Mouse (Mus musculus): Measurements from ENCODE around the gene Gm13287. TPM values are rescaled to one million over a fixed set of nuclear protein-coding genes. Genes with fewer than 3 reads are reported as not detected.
A peak's percentile ranks its signal among the peaks of the same experiment; 100 is the strongest.
"Not testable (repeated sequence)": the region's sequence is repeated elsewhere in the genome, so short reads cannot be mapped to it uniquely, and the experiment has no call there.

Gm13287 gene
- total and polyA plus RNA-seq, 3 experiments: not detected

GRCm38 (mm10) chr4:88779550-88779949 lies 23.5 kb upstream of the Gm13287 start, which contains the start of gene Gm13272:
Gene Gm13272, plus strand, starts transcription at chr4:88779850.
- H3K4me2 ChIP-seq (ENCODE audit: insufficient read depth, low read depth, poor library complexity, severe bottlenecking); dilution Hi-C loops (cut with MboI; ENCODE audit: extremely low pct_ligation_motif_present, extremely low pct_unique_long_range_greater_than_20kb, low sequenced_read_pairs); H3K79me2 ChIP-seq (replicated peaks; ENCODE audit: control insufficient read depth, extremely low read depth, insufficient read depth, poor library complexity, severe bottlenecking): not testable (repeated sequence)

GRCm38 (mm10) chr4:88780320-88780719 lies 22.7 kb upstream of the Gm13287 start:
- H3K79me2 ChIP-seq (replicated peaks; ENCODE audit: control insufficient read depth, extremely low read depth, insufficient read depth, poor library complexity, severe bottlenecking); in situ Hi-C loops (cut with MboI; ENCODE audit: low pct_ligation_motif_present, low pct_unique_long_range_greater_than_20kb, low sequenced_read_pairs); H3K9me3 ChIP-seq (replicated peaks; ENCODE audit: low read length); H3K4me2 ChIP-seq (ENCODE audit: insufficient read depth, low read depth, poor library complexity, severe bottlenecking); H3K4me1 ChIP-seq (ENCODE audit: control insufficient read depth in 1 of 2, insufficient read depth in 2 of 2); H3K4me3 ChIP-seq (replicated peaks in 1 of 3; ENCODE audit: low read depth in 2 of 3, low read length in 2 of 3, poor library complexity in 1 of 3); H3K27me3 ChIP-seq (replicated peaks); dilution Hi-C loops (cut with MboI; ENCODE audit: extremely low pct_ligation_motif_present, extremely low pct_unique_long_range_greater_than_20kb, low sequenced_read_pairs); H3K27ac ChIP-seq (ENCODE audit: insufficient read depth, low read depth); H3K36me3 ChIP-seq (replicated peaks in 1 of 2; ENCODE audit: control insufficient read depth in 1 of 2, insufficient read depth in 1 of 2, low read length in 1 of 2); DNase-seq (ENCODE audit: extremely low read depth); H3K9ac ChIP-seq (ENCODE audit: insufficient read depth, low read depth): not testable (repeated sequence)

More at GRCm38 (mm10) chr4:88779550-88779949, 23.5 kb upstream of the Gm13287 start, which contains the start of gene Gm13272:
- H3K27ac ChIP-seq (ENCODE audit: insufficient read depth, low read depth); H3K4me3 ChIP-seq (replicated peaks in 1 of 3; ENCODE audit: low read depth in 2 of 3, low read length in 2 of 3, poor library complexity in 1 of 3); H3K36me3 ChIP-seq (replicated peaks in 1 of 2; ENCODE audit: control insufficient read depth in 1 of 2, insufficient read depth in 1 of 2, low read length in 1 of 2); H3K9me3 ChIP-seq (replicated peaks; ENCODE audit: low read length); in situ Hi-C loops (cut with MboI; ENCODE audit: low pct_ligation_motif_present, low pct_unique_long_range_greater_than_20kb, low sequenced_read_pairs); H3K9ac ChIP-seq (ENCODE audit: insufficient read depth, low read depth); H3K27me3 ChIP-seq (replicated peaks); H3K4me1 ChIP-seq (ENCODE audit: control insufficient read depth in 1 of 2, insufficient read depth in 2 of 2); DNase-seq (ENCODE audit: extremely low read depth): not testable (repeated sequence)

- H3K9ac ChIP-seq (ENCODE audit: insufficient read depth, low read depth); H3K79me2 ChIP-seq (replicated peaks; ENCODE audit: control insufficient read depth, extremely low read depth, insufficient read depth, poor library complexity, severe bottlenecking); H3K9me3 ChIP-seq (replicated peaks; ENCODE audit: low read length); H3K27ac ChIP-seq (ENCODE audit: insufficient read depth, low read depth); H3K4me1 ChIP-seq (ENCODE audit: control insufficient read depth in 1 of 2, insufficient read depth in 2 of 2); H3K27me3 ChIP-seq (replicated peaks); in situ Hi-C loops (cut with MboI; ENCODE audit: low pct_ligation_motif_present, low pct_unique_long_range_greater_than_20kb, low sequenced_read_pairs); dilution Hi-C loops (cut with MboI; ENCODE audit: extremely low pct_ligation_motif_present, extremely low pct_unique_long_range_greater_than_20kb, low sequenced_read_pairs); DNase-seq (ENCODE audit: extremely low read depth); H3K36me3 ChIP-seq (replicated peaks in 1 of 2; ENCODE audit: control insufficient read depth in 1 of 2, insufficient read depth in 1 of 2, low read length in 1 of 2); H3K4me2 ChIP-seq (ENCODE audit: insufficient read depth, low read depth, poor library complexity, severe bottlenecking): not testable (repeated sequence)
- peak within 1 kb of the TSS in 1 of 3 experiments; percentile 60 for H3K4me3 ChIP-seq (replicated peaks in 1 of 3; ENCODE audit: low read depth in 2 of 3, low read length in 2 of 3, poor library complexity in 1 of 3)
These were observed 21.2 kb upstream of the Gm13287 start, which contains the start of gene Ifnz for GRCm38 (mm10) chr4:88781831-88782230. Gene Ifnz, plus strand, starts transcription at chr4:88782131.

- H3K4me2 ChIP-seq (ENCODE audit: insufficient read depth, low read depth, poor library complexity, severe bottlenecking); H3K36me3 ChIP-seq (replicated peaks in 1 of 2; ENCODE audit: control insufficient read depth in 1 of 2, insufficient read depth in 1 of 2, low read length in 1 of 2); H3K9ac ChIP-seq (ENCODE audit: insufficient read depth, low read depth); H3K27me3 ChIP-seq (replicated peaks); in situ Hi-C loops (cut with MboI; ENCODE audit: low pct_ligation_motif_present, low pct_unique_long_range_greater_than_20kb, low sequenced_read_pairs); DNase-seq (ENCODE audit: extremely low read depth); H3K27ac ChIP-seq (ENCODE audit: insufficient read depth, low read depth); H3K4me1 ChIP-seq (ENCODE audit: control insufficient read depth in 1 of 2, insufficient read depth in 2 of 2); dilution Hi-C loops (cut with MboI; ENCODE audit: extremely low pct_ligation_motif_present, extremely low pct_unique_long_range_greater_than_20kb, low sequenced_read_pairs); H3K79me2 ChIP-seq (replicated peaks; ENCODE audit: control insufficient read depth, extremely low read depth, insufficient read depth, poor library complexity, severe bottlenecking); H3K9me3 ChIP-seq (replicated peaks; ENCODE audit: low read length): not testable (repeated sequence)
- H3K4me3 ChIP-seq (replicated peaks in 1 of 3; ENCODE audit: low read depth in 2 of 3, low read length in 2 of 3, poor library complexity in 1 of 3): peak overlapping the region in 1 of 3 experiments; percentile 60
These were observed 20.7 kb upstream of the Gm13287 start for GRCm38 (mm10) chr4:88782335-88782734.

GRCm38 (mm10) chr4:88785409-88785808 lies 17.6 kb upstream of the Gm13287 start, which contains the start of gene Gm13276:
Gene Gm13276, plus strand, starts transcription at chr4:88785709.
- dilution Hi-C loops (cut with MboI; ENCODE audit: extremely low pct_ligation_motif_present, extremely low pct_unique_long_range_greater_than_20kb, low sequenced_read_pairs); H3K36me3 ChIP-seq (replicated peaks in 1 of 2; ENCODE audit: control insufficient read depth in 1 of 2, insufficient read depth in 1 of 2, low read length in 1 of 2); DNase-seq (ENCODE audit: extremely low read depth); H3K4me2 ChIP-seq (ENCODE audit: insufficient read depth, low read depth, poor library complexity, severe bottlenecking); H3K9ac ChIP-seq (ENCODE audit: insufficient read depth, low read depth); H3K4me1 ChIP-seq (ENCODE audit: control insufficient read depth in 1 of 2, insufficient read depth in 2 of 2); H3K79me2 ChIP-seq (replicated peaks; ENCODE audit: control insufficient read depth, extremely low read depth, insufficient read depth, poor library complexity, severe bottlenecking); in situ Hi-C loops (cut with MboI; ENCODE audit: low pct_ligation_motif_present, low pct_unique_long_range_greater_than_20kb, low sequenced_read_pairs); H3K27ac ChIP-seq (ENCODE audit: insufficient read depth, low read depth); H3K4me3 ChIP-seq (replicated peaks in 1 of 3; ENCODE audit: low read depth in 2 of 3, low read length in 2 of 3, poor library complexity in 1 of 3); H3K9me3 ChIP-seq (replicated peaks; ENCODE audit: low read length); H3K27me3 ChIP-seq (replicated peaks): not testable (repeated sequence)
